8 mouse cellular contexts compared by ENCODE assay signal in genomic region chr16:56036501-56036900, GRCm38 (mm10). TPM values are rescaled to one million over a fixed set of nuclear protein-coding genes. Genes with fewer than 3 reads are reported as not detected.
A peak's percentile ranks its signal among the peaks of the same experiment; 100 is the strongest.
DNase-seq lines count a peak whose midpoint lies in the region; ATAC-seq and TF ChIP-seq lines count a peak whose summit lies in the region.

No protein-coding gene starts in this region.

- H3K4me2 ChIP-seq in heart, embryonic 14.5 days (ENCODE audit: low read length), result peak overlapping the region; percentile 82
- peak overlapping the region; percentile 64 for H3K4me2 ChIP-seq in heart, postnatal 0 days (ENCODE audit: low read depth, low read length)

- peaks cover 0 to 8% of the 10 kb centered on the region in 2 experiments; a peak in 3 of 4 replicates for H3K4me1 ChIP-seq in heart, embryonic 14.5 days (ENCODE audit: control insufficient read depth in 2 of 2, insufficient read depth in 2 of 2, low read length in 2 of 2)
- H3K4me1 ChIP-seq in G1E (ENCODE audit: insufficient read depth, low read depth, low read length), result peaks cover 25% of the 10 kb centered on the region
- H3K4me1 ChIP-seq in heart, postnatal 0 days (ENCODE audit: control insufficient read depth, insufficient read depth), result peaks cover 9% of the 10 kb centered on the region
- peaks cover 17% of the 10 kb centered on the region for H3K4me1 ChIP-seq in midbrain, embryonic 10.5 days

- H3K36me3 ChIP-seq in heart, embryonic 14.5 days (ENCODE audit: control insufficient read depth, insufficient read depth, low read length), result peaks cover 37% of the 10 kb centered on the region
- peaks cover 41% of the 10 kb centered on the region for H3K36me3 ChIP-seq in G1E (replicated peaks)
- H3K36me3 ChIP-seq in heart, postnatal 0 days (replicated peaks; ENCODE audit: control insufficient read depth, insufficient read depth, low read length), result peaks cover 23% of the 10 kb centered on the region
- peaks cover 41% of the 10 kb centered on the region for H3K36me3 ChIP-seq in midbrain, embryonic 10.5 days

- H3K9ac ChIP-seq in heart, embryonic 14.5 days (ENCODE audit: low read length), result peak overlapping the region; percentile 86
- peak overlapping the region; percentile 80 for H3K9ac ChIP-seq in heart, postnatal 0 days (replicated peaks; ENCODE audit: low read depth, low read length)

- DNase-seq in heart, adult 9 months (ENCODE audit: low spot score in 2 of 2), result no peak
- no peak for DNase-seq in G1E (ENCODE audit: low spot score)
- no peak for DNase-seq in heart, postnatal 0 days (ENCODE audit: low spot score)
- DNase-seq in midbrain, embryonic 10.5 days (ENCODE audit: low spot score), result peak; percentile 10
- DNase-seq in thymus, postnatal 36 days, result no peak
- no peak for DNase-seq in layer of hippocampus, adult 9-11 months
- DNase-seq in gastrocnemius, postnatal 4 days (ENCODE audit: low spot score in 2 of 2), result no peak

- H3K4me3 ChIP-seq in heart, embryonic 14.5 days (ENCODE audit: control insufficient read depth in 1 of 2, insufficient read depth in 1 of 2, low read depth in 1 of 2, low read length in 2 of 2), result peak overlapping the region in 1 of 2 experiments; percentile 71; a peak in 3 of 4 replicates
- peak overlapping the region; percentile 77 for H3K4me3 ChIP-seq in G1E (ENCODE audit: low read depth, low read length)
- H3K4me3 ChIP-seq in heart, postnatal 0 days (ENCODE audit: low read depth, low read length), result peak overlapping the region; percentile 85
- peak overlapping the region; percentile 90 for H3K4me3 ChIP-seq in midbrain, embryonic 10.5 days

- no peak for TF ChIP-seq EP300 in heart, postnatal 0 days (IDR thresholded peaks at IDR 0.05; ENCODE audit: low read depth)

- no peak for ATAC-seq in heart, embryonic 14.5 days (ENCODE audit: insufficient number of reproducible peaks, insufficient read depth, low FRiP score, low read depth)
- ATAC-seq in G1E (ENCODE audit: extremely low read depth, insufficient number of reproducible peaks, low FRiP score, poor library complexity, severe bottlenecking), result no peak
- no peak for ATAC-seq in heart, postnatal 0 days (ENCODE audit: insufficient read depth, low read depth)

- no peak for TF ChIP-seq CTCF in G1E (IDR thresholded peaks at IDR 0.05; ENCODE audit: low read depth, low read length)
- no peak for TF ChIP-seq CTCF in heart, postnatal 0 days (IDR thresholded peaks at IDR 0.05; ENCODE audit: low read depth)

- no peaks in the 10 kb centered on the region for H3K27me3 ChIP-seq in heart, embryonic 14.5 days (ENCODE audit: control insufficient read depth, insufficient read depth, low read length)
- no peaks in the 10 kb centered on the region for H3K27me3 ChIP-seq in G1E (ENCODE audit: insufficient read depth, low read length)
- H3K27me3 ChIP-seq in heart, postnatal 0 days (ENCODE audit: control insufficient read depth, insufficient read depth, low read length), result no peaks in the 10 kb centered on the region
- H3K27me3 ChIP-seq in midbrain, embryonic 10.5 days (ENCODE audit: low read depth, poor library complexity, severe bottlenecking), result no peaks in the 10 kb centered on the region

- 52% methylated on average over 6 of the region's 6 CpGs for WGBS in heart, embryonic 14.5 days
- 51% methylated on average over 6 of the region's 6 CpGs for WGBS in heart, postnatal 0 days
- WGBS in midbrain, embryonic 10.5 days, result 67% methylated on average over 6 of the region's 6 CpGs

- H3K27ac ChIP-seq in heart, embryonic 14.5 days (replicated peaks in 1 of 2; ENCODE audit: control insufficient read depth in 1 of 2, insufficient read depth in 1 of 2, low read depth in 2 of 2, low read length in 2 of 2), result no peak overlapping the region
- H3K27ac ChIP-seq in heart, postnatal 0 days (ENCODE audit: low read depth), result no peak overlapping the region
- no peak overlapping the region for H3K27ac ChIP-seq in midbrain, embryonic 10.5 days (replicated peaks)

- no peaks in the 10 kb centered on the region for H3K9me3 ChIP-seq in heart, embryonic 14.5 days (ENCODE audit: control insufficient read depth, low read length)
- no peaks in the 10 kb centered on the region for H3K9me3 ChIP-seq in G1E (replicated peaks)
- H3K9me3 ChIP-seq in heart, postnatal 0 days (replicated peaks; ENCODE audit: control insufficient read depth, low read length), result no peaks in the 10 kb centered on the region
- no peaks in the 10 kb centered on the region for H3K9me3 ChIP-seq in midbrain, embryonic 10.5 days (replicated peaks)

RNA-seq across cellular contexts. Expression of gene Trmt10c, which starts 1.1 kb away (rescaled TPM):
- polyA plus RNA-seq in heart, embryonic 14.5 days (2014; fragmentation: Nextera tagmentation; extraction: Ambion mirVana), result 19.7 and 21.1 TPM in 2 replicates
- 28.4 and 35.4 TPM in 2 replicates for total RNA-seq in G1E (2014; fragmentation: Nextera tagmentation)
- 38.6 and 43.8 TPM in 2 replicates for total RNA-seq in G1E (2017)
- polyA plus RNA-seq in G1E (2012), result 13.6 and 15.4 TPM in 2 replicates
- 8.8 and 20.5 TPM in 2 replicates for total RNA-seq in heart, postnatal 0 days (2014; rRNA removed; ENCODE audit: low replicate concordance)
- 19.9 and 21.0 TPM in 2 replicates for polyA plus RNA-seq in heart, postnatal 0 days (2015; fragmentation: Nextera tagmentation; extraction: Ambion mirVana)
- 30.9 and 34.8 TPM in 2 replicates for polyA plus RNA-seq in midbrain, embryonic 10.5 days (2016; fragmentation: Nextera tagmentation; extraction: Ambion mirVana)
- 10 to 100 TPM in 1 of 2 experiments, 1 to 10 TPM in 1; 8.7 to 10.4 TPM for total RNA-seq in gastrocnemius, postnatal 4 days (2021)

RNA-seq across cellular contexts. Expression of gene Pcnp, which starts 7.0 kb away (rescaled TPM):
- polyA plus RNA-seq in heart, embryonic 14.5 days (2014; fragmentation: Nextera tagmentation; extraction: Ambion mirVana), result 149 and 151 TPM in 2 replicates
- total RNA-seq in G1E (2014; fragmentation: Nextera tagmentation) (176 and 198 TPM in 2 replicates), G1E (2017) (106 and 113 TPM in 2 replicates)
- polyA plus RNA-seq in G1E (2012), result 30.9 and 31.6 TPM in 2 replicates
- total RNA-seq in heart, postnatal 0 days (2014; rRNA removed; ENCODE audit: low replicate concordance), result 32.9 and 37.1 TPM in 2 replicates
- polyA plus RNA-seq in heart, postnatal 0 days (2015; fragmentation: Nextera tagmentation; extraction: Ambion mirVana), result 104 and 111 TPM in 2 replicates
- polyA plus RNA-seq in midbrain, embryonic 10.5 days (2016; fragmentation: Nextera tagmentation; extraction: Ambion mirVana), result 346 and 352 TPM in 2 replicates
- 10 to 100 TPM; 59.0 to 66.2 TPM for total RNA-seq in gastrocnemius, postnatal 4 days (2021)

RNA-seq across cellular contexts. Expression of gene Senp7, which starts 11.6 kb away (rescaled TPM):
- 22.2 and 23.8 TPM in 2 replicates for polyA plus RNA-seq in heart, embryonic 14.5 days (2014; fragmentation: Nextera tagmentation; extraction: Ambion mirVana)
- total RNA-seq in G1E (2014; fragmentation: Nextera tagmentation), result 115 and 130 TPM in 2 replicates
- 29.4 and 37.4 TPM in 2 replicates for total RNA-seq in G1E (2017)
- polyA plus RNA-seq in G1E (2012), result 18.6 and 20.5 TPM in 2 replicates
- total RNA-seq in heart, postnatal 0 days (2014; rRNA removed; ENCODE audit: low replicate concordance), result 9.5 and 16.2 TPM in 2 replicates
- polyA plus RNA-seq in heart, postnatal 0 days (2015; fragmentation: Nextera tagmentation; extraction: Ambion mirVana), result 14.0 and 14.7 TPM in 2 replicates
- 32.4 and 39.6 TPM in 2 replicates for polyA plus RNA-seq in midbrain, embryonic 10.5 days (2016; fragmentation: Nextera tagmentation; extraction: Ambion mirVana)
- 10 to 100 TPM; 27.3 to 28.4 TPM for total RNA-seq in gastrocnemius, postnatal 4 days (2021)
